Mouse (Mus musculus) small intestine, adult 2 months (tissue): ENCODE data around the gene Dclk1.

Experiments
- CTCF ChIP-seq: fragments of 200-500 bp; IDR thresholded peaks from 2 replicates; pipeline ENCODE4 v1.5.1; 2012; ENCODE audit warnings: low read depth, mild to moderate bottlenecking, control low read depth, inconsistent platforms, low read length, moderate library complexity, mixed read lengths; ENCODE audit not compliant: insufficient replicate concordance, insufficient read length; ENCODE audit errors: extremely low read depth
- POLR2A ChIP-seq: fragments of 200-500 bp; IDR thresholded peaks from 2 replicates; pipeline ENCODE4 v1.6.1; 2012; ENCODE audit warnings: low read depth, mild to moderate bottlenecking, control low read depth, inconsistent platforms, low read length, moderate library complexity

DNA sequence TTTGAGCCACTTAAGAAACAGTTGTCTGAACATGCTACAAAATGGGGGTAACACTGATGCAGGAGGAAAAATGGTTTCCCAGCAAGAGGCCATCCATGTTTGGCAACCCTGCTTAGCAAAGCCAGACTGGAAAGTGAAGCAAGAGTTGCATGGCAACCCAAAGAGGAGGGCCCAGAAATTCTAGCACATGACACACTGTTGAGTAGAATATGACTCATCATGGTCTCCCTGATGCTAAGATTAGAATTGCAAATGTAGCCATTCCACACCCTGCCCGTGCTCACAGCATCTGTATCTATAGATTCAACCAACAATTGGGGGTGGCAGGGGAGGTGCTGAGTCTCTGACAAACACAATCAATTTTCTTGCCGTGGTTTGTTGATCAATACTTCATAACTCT, 154.6 kb downstream of the Dclk1 start:
- TF ChIP-seq CTCF, result no peak
- TF ChIP-seq POLR2A, result no peak
